Mouse (Mus musculus): ENCODE data around the gene Zbtb38. TPM values are rescaled to one million over a fixed set of nuclear protein-coding genes. Genes with fewer than 3 reads are reported as not detected.
A peak's percentile ranks its signal among the peaks of the same experiment; 100 is the strongest.

Zbtb38 gene
- polyA plus RNA-seq, 1 experiment from 2014 or later = 18.9 TPM

DNA sequence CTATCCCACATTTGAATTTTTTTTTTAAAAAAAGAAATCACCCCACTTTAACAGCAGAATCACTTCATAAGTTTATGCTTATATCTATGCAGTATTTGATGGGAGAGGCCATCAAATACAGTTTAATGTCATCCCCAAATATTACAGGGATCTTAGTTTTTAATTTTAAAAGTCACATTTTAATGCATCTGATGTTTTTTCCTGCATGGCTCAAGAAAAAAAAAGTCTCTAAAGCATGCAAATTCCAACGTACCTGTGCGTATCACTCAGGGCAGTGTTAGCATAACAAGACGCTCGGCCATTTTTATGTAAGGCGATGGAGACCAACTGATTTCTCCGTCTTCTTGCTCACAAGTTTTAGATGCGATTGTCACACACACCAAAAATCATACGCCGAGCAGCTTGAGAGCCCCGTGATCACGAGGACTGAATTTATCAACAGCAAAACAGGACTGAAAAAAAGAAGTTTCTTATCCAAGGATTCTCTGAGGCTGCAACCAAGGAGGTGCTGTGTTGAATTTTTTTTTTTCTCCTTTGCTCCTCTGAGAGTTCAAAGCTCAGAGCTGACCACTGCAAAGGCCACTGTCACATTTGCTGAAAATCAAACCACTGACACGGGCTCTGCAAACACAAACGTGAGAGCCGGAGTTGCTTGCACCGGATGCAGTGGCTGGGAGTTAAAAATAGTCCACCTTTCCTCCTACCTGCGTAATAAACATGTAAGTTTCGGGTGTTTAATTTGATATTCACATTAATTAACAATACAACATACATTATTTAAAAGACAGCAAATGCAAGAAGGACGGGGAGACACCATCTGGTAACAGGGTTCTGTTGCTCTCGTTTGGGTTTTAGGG, 21.4 kb downstream of the Zbtb38 start:
- Histone ChIP-seq H3K36me3 (ENCODE audit: inconsistent target) (no peaks in the 10 kb centered on the region), H3K27ac (no peak overlapping the region), H3K4me3 (ENCODE audit: inconsistent target) (no peak overlapping the region), H3K79me2 (ENCODE audit: inconsistent target) (no peaks in the 10 kb centered on the region)
- 96% methylated on average over 19 of the region's 19 CpGs for WGBS (ENCODE audit: missing documents)

DNA sequence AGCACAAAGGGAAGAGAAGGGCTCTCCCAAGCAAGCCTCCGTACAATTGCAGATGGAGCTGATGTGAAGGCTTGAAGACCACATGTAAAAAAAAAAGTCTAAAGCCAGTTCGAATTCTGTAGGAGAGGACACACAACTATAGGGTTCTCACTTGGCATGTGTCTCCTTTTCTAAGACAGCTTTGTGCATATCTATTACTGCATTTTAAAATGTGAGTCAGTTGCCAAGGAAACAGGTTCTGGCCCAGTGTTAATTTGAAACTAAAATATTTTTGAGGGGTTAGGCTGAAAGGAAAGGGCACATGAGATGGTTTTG, 22.4 kb downstream of the Zbtb38 start:
- 100% methylated on average over 2 of the region's 2 CpGs for WGBS (ENCODE audit: missing documents)
- Histone ChIP-seq H3K36me3 (ENCODE audit: inconsistent target) (no peaks in the 10 kb centered on the region), H3K4me3 (ENCODE audit: inconsistent target) (no peak overlapping the region), H3K79me2 (ENCODE audit: inconsistent target) (no peaks in the 10 kb centered on the region), H3K27ac (no peak overlapping the region)

DNA sequence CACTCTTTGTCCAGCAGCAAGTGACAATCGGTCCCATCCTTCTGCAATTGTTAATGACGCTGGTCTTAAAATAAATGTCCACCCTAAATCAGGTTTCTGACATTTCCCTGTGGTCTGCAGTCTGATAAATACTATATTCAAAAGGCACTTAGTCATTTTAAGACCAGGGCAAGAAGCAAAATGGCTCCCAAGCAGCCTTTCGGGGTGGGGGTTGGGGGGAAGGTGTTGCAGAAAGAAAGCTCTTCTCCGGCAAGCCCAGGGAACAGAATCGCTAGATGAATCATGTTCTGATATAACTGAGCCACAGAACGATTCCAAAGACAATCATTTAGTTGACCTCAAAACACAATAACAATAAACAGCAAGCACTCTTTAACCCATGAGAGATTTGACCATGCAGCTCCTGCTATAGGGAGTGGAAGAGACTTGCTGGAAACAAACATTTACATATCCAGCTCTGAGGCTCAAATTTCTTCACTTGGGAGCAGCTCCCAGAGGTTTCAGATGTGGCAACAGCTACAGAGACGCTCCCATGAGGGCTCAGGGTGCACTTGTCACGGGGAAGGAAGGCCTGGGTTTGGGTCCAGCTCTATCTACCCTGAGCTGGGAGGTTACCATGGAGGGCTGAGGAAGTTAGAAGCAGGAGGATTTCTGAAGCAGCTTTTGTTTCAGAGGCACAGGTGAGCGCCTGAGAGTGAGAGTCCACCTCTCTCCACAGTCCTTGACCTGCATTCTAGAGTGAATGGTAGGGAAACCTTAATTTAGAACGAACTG, 22.9 kb downstream of the Zbtb38 start:
- no peak overlapping the region for H3K4me3 ChIP-seq (ENCODE audit: inconsistent target)
- H3K36me3 ChIP-seq (ENCODE audit: inconsistent target) = no peaks in the 10 kb centered on the region
- H3K27ac ChIP-seq = no peak overlapping the region
- no peaks in the 10 kb centered on the region for H3K79me2 ChIP-seq (ENCODE audit: inconsistent target)
- 91% methylated on average over 10 of the region's 10 CpGs for WGBS (ENCODE audit: missing documents)

DNA sequence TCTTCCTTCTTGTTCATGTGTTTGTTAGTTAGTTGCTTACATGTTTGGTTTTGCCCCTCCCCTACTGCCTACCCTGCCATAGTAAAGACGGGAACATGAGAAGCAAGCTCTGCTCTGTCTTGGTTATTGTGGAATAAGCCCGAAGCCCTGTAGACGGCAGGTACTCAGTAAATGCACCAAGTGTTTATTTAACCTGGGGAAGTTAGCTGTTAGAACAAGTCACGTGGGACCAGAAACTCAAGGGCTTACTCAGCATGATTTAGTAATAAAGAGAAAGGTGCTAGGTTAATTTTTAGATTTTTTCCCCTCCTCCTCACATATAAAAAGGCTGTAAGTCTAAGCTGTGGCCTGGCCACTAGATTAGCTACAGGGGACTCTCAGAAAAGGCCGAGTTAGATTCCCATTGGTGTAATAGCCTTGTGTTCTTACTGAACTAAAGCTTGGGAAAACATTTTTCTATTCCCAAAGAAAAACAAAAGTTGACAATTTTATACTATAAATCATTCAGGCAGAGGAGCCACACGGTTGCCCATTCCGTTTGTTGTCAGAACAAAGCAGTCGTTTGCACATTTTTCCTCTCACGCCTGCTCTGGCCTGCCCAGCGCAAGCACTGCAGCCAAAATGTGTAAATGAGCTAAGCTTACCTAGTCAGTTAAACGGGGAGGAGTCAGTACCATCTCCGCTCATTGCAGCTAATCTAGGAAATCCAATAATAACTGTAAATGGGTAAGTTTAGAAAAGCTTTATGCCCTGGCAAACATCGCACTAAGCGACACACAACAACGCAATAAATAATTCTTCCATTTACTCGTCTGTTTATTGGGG, 24.1 kb downstream of the Zbtb38 start:
- Histone ChIP-seq H3K4me3 (ENCODE audit: inconsistent target) (no peak overlapping the region), H3K36me3 (ENCODE audit: inconsistent target) (no peaks in the 10 kb centered on the region)
- WGBS (ENCODE audit: missing documents) = 92% methylated on average over 16 of the region's 16 CpGs

DNA sequence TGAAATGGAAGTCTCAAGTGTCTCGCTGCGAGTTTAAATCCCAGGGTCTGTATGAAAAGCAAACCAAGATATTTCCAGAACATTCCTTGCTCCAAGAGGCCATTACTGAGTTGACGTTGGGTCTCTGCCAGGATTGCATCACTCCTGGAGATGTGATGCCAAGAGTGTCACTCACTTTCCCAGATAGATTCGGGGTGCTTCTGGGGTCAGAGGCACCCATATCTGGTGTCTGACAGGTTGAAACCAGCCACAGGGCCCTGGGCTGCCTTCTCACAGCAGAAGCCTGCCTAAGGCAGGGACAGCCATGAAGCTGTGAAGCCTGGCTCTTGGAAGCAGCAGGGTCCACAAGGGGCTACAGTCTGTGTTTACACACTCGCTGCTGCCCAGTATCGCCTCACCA, 24.9 kb downstream of the Zbtb38 start:
- no peak overlapping the region for H3K4me3 ChIP-seq (ENCODE audit: inconsistent target)
- no peak overlapping the region for H3K27ac ChIP-seq
- WGBS (ENCODE audit: missing documents) = 94% methylated on average over 6 of the region's 6 CpGs
- no peaks in the 10 kb centered on the region for H3K36me3 ChIP-seq (ENCODE audit: inconsistent target)
- no peaks in the 10 kb centered on the region for H3K79me2 ChIP-seq (ENCODE audit: inconsistent target)

More for the DNA sequence above, 24.1 kb downstream of the Zbtb38 start:
- no peaks in the 10 kb centered on the region for H3K79me2 ChIP-seq (ENCODE audit: inconsistent target)
- H3K27ac ChIP-seq = no peak overlapping the region

DNA sequence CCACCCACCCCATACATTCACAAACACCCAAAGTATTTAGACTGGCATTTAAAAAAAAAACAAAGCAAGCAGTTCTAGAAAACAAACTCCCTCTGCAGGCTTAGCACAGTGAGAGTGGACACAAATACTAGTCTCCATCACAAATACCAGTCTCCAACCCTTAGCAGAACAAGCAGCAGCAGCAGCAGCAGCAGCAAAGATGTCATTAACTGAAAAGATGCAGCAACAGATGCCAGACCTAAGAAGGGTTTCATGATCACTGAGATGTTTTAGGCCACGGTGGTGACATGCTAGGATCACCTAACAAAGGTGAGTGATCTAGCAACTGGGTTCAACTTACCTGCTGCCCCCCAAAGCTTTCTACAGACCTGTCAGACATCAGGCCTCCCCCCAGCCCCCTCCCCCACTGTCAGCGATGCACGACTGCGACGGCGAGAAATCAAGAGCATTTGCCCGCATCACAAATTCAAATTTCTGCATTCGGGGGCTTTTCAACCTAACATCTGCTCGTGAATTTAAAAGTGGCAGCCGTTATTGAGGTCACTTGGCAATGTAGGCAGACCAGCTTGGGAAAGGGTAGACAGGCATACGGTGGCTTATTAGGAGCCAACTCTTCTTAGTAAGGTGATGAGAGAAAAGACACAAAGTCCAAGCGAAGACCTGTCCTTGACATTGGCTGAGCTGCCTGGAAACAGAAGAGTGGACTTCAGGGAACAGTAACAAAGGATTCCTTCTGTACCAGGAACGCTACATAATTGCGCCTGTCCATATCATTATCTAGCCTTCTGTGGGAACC, 26.1 kb downstream of the Zbtb38 start:
- Histone ChIP-seq H3K4me3 (ENCODE audit: inconsistent target) (no peak overlapping the region), H3K36me3 (ENCODE audit: inconsistent target) (no peaks in the 10 kb centered on the region), H3K27ac (no peak overlapping the region), H3K79me2 (ENCODE audit: inconsistent target) (no peaks in the 10 kb centered on the region)
- 97% methylated on average over 14 of the region's 14 CpGs for WGBS (ENCODE audit: missing documents)

DNA sequence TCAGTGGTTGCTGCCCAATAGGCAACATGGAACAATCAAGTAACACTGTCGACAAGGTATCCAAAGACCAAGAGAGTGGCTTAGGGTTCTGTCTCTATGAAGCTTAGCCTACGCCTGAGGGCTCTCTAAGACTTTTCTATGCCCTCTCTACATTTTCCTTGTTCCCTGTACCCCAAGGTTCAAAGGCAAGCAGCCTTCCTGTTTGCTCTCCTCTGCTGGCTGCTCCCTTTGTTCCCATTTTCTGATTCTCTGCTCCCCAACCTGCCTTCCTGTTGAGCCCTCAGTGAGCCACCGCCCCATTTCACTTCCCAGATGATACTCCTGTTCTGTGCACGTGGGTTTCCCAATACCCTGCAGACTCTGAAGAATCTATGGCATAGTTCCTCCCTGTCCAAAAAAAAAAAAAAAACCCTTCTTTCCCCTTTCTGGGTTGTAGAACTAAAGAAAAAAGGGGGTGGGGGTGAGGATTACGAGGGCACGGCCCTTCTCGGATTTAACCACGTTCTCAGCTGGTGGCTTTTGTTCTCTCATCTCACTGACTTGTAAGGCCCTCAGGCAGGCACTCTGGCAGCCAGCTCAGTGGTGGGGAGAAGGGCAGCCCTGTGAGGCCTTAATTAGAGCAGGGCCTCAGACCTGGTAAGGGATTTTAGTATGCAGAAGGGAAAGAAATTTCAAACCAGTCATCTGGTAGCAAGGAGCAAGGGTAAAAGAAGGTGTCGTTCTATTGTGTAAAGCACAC, 26.9 kb downstream of the Zbtb38 start:
- 52% methylated on average over 9 of the region's 9 CpGs for WGBS (ENCODE audit: missing documents)
- H3K4me3 ChIP-seq (ENCODE audit: inconsistent target) = no peak overlapping the region
- no peaks in the 10 kb centered on the region for H3K79me2 ChIP-seq (ENCODE audit: inconsistent target)
- no peak overlapping the region for H3K27ac ChIP-seq
- no peaks in the 10 kb centered on the region for H3K36me3 ChIP-seq (ENCODE audit: inconsistent target)

DNA sequence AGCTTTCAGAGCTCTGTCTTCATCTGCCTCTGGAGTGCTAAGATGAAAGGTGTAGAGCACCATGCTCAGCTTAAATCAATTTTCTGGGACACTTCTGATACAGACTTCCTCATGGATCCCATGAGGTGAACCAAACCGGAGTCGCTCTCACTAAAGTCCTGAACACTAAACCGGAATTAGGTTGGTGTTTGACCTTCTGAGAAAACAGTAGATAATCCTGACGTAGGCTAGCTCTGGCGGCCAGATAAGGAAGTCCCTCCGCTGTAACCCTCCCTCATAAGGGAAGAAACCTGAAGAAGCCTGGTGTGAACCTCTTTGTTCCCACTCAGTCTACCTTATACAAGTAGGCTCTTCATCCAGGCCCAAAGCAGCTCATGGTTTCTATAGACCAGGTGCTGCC, 29.0 kb downstream of the Zbtb38 start:
- Histone ChIP-seq H3K27ac (no peak overlapping the region), H3K79me2 (ENCODE audit: inconsistent target) (peaks cover 7% of the 10 kb centered on the region), H3K4me3 (ENCODE audit: inconsistent target) (no peak overlapping the region), H3K36me3 (ENCODE audit: inconsistent target) (no peaks in the 10 kb centered on the region)
- WGBS (ENCODE audit: missing documents) = 100% methylated on average over 6 of the region's 6 CpGs

DNA sequence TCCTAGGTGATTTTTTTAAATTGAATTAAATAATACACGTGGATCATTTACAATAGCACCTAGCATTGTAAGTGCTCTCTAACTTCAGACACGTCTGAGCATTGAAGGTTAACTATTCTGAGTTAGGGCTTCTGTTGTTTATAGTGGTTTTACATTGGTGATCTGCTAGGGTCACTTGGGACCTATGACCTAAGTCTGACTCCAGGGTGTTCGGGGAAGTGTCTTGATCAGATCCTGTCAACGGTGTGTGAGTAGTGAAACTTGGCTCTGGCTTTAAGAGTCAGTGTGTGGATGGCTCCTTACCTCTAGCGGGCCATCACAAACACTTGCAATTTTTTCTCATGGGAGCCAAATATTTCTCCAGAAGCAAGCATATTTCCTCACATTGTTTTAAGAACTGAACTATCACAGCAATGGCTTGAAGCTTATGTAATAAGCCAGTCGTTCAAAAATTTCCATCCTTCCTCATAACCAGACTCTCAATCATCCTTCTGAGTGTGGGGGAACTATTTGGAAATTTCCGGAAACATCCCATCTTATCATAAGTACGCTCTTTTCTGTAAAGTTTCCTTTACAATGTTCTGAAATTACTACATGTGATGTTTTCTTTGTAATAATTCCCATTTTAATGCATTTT, 31.4 kb downstream of the Zbtb38 start:
- Histone ChIP-seq H3K27ac (no peak overlapping the region), H3K36me3 (ENCODE audit: inconsistent target) (no peaks in the 10 kb centered on the region), H3K4me3 (ENCODE audit: inconsistent target) (no peak overlapping the region), H3K79me2 (ENCODE audit: inconsistent target) (peaks cover 31% of the 10 kb centered on the region)
- WGBS (ENCODE audit: missing documents) = 83% methylated on average over 8 of the region's 8 CpGs

DNA sequence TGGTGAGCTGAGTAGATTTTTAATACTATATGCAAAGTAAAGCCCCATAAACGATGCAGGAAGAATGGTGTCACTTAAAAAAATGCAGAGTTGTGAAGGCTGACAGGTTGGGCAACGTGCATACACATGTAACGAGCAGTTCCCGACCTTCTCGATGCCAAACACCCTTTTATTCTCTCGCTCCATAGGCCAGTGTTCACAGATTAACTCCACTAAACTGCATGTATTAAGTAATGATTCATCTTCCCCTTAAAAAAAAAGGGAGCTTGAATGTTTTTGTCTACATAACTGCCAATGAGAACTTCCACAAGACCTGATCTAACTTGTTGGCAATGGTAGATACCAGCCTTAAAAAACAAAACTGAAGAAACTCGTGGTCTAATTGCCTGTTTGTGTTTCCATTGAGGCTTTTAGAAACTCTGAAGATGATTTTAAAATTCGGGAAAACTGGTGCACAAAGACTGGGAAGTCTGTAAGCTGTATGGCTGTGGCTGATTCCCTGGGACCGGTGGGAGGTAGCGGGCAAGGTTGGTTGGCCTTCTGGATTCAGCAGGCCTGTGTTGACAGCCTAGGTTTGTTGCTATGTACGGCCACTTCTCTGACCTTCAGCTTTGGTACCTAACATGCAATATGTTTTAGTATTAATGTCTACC, 32.0 kb downstream of the Zbtb38 start:
- Histone ChIP-seq H3K79me2 (ENCODE audit: inconsistent target) (peaks cover 37% of the 10 kb centered on the region), H3K4me3 (ENCODE audit: inconsistent target) (peak overlapping the region; percentile 47; the same call in 1 of the 2 replicates), H3K36me3 (ENCODE audit: inconsistent target) (peaks cover 3% of the 10 kb centered on the region; the same call in 1 of the 2 replicates), H3K27ac (0 out of 2 replicates have a peak overlapping the region, but pooled peaks have one; percentile 28)
- WGBS (ENCODE audit: missing documents) = 68% methylated on average over 11 of the region's 11 CpGs

DNA sequence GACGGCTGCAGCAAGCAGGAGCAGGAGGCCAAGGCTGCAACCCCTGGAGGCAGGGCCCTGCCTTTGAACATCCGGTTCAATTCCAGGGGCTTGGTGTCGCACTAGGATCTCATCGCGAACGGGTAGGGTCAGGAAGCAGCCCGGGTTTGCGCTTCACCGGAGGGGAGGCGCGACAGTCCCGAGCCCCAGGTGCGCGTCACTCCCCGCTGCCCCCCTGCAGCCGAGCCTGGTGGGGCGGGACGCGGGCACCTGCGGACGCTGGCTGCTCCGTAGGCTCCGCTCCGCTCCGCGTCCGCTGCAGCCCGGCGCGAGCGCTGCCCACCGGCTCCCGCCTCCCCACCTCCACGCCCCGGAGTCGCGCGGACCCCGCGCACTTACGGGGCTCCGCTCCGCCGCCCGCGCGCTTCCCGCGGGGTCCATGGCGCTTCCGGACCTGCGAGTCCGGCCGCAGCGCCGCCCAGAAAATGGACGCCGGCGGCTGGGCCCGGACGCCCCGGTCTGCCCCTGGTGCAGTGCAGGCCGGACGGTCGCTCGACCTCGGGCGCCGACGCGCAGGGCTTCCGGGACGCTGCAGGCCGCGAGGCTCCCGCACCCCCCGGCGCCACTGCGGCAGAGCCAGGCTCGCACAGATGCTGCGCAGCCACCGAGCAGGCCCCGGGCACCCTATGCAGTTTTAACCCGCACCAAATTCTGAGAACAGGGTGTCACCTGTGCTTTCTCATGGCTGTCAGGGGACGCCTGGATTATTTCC, 33.0 kb downstream of the Zbtb38 start:
- H3K4me3 ChIP-seq (ENCODE audit: inconsistent target) = peak overlapping the region; percentile 65
- peaks cover 8% of the 10 kb centered on the region; the same call in 1 of the 2 replicates for H3K36me3 ChIP-seq (ENCODE audit: inconsistent target)
- peak overlapping the region; percentile 54 for H3K27ac ChIP-seq
- H3K79me2 ChIP-seq (ENCODE audit: inconsistent target) = peaks cover 48% of the 10 kb centered on the region
- under 1% methylated on average over 84 of the region's 85 CpGs for WGBS (ENCODE audit: missing documents)

DNA sequence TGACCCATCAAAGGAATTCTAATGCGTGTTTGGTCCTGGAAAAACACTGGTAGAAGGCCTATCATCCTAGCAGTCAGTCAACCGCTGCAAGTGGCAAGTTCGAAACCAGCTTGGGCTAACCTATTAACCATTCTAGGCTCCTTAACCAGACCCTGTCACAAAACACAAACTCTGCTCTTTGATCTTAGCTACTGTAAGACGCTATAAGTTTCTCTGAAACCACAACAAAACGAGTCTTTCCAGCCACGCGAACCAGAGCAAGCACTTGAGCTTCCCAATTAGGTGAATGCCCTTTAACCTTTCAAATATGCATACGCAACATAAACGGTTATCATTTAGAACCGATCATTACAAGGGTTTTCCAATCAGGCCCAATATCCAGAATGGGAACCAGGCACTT, 33.7 kb downstream of the Zbtb38 start:
- Histone ChIP-seq H3K27ac (peak overlapping the region; percentile 54), H3K4me3 (ENCODE audit: inconsistent target) (peak overlapping the region; percentile 65), H3K36me3 (ENCODE audit: inconsistent target) (peaks cover 8% of the 10 kb centered on the region; the same call in 1 of the 2 replicates), H3K79me2 (ENCODE audit: inconsistent target) (peaks cover 55% of the 10 kb centered on the region)
- WGBS (ENCODE audit: missing documents) = 39% methylated on average over 10 of the region's 10 CpGs

Measured in macrophage (primary cell).